Mouse (Mus musculus) ES-Bruce4 (cell line): ENCODE results near the gene Shb.

ENCODE experiments used
- EP300 ChIP-seq: IDR thresholded peaks from 2 replicates; pipeline ENCODE4 v1.6.1; 2011; ENCODE audit warnings: low read depth, low read length; ENCODE audit not compliant: insufficient read depth
- POLR2A ChIP-seq: IDR thresholded peaks from one replicate; pipeline ENCODE4 v1.8.1; 2011; ENCODE audit warnings: low read length; ENCODE audit not compliant: insufficient read depth

DNA sequence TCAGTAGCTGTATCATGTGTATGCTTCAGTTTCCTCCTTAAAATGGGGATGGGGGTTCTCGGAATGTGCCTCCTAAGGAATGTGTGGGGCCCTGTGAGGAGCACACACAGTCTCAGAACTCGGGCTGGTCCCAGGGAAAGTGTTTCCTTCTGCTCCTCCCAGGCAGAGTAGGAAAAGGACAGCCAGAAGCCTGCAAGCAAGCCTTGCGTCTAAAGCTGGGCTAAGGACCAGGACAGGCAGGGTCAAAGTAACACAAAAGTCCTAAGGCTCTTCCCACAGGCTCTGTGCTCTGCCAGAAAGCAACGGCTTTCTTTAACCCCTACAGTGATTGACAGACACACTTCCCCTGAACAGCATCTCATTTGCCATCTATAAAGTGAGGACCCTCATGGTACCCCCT, 14.9 kb downstream of the Shb start:
- TF ChIP-seq POLR2A (no peak), EP300 (no peak)
